Mouse (Mus musculus): ENCODE data around the gene AI597479. TPM values are rescaled to one million over a fixed set of nuclear protein-coding genes. Genes with fewer than 3 reads are reported as not detected.
A peak's percentile ranks its signal among the peaks of the same experiment; 100 is the strongest.

AI597479 gene
- polyA plus RNA-seq (2012; rRNA removed): 5.3 and 6.3 TPM in 2 replicates

DNA sequence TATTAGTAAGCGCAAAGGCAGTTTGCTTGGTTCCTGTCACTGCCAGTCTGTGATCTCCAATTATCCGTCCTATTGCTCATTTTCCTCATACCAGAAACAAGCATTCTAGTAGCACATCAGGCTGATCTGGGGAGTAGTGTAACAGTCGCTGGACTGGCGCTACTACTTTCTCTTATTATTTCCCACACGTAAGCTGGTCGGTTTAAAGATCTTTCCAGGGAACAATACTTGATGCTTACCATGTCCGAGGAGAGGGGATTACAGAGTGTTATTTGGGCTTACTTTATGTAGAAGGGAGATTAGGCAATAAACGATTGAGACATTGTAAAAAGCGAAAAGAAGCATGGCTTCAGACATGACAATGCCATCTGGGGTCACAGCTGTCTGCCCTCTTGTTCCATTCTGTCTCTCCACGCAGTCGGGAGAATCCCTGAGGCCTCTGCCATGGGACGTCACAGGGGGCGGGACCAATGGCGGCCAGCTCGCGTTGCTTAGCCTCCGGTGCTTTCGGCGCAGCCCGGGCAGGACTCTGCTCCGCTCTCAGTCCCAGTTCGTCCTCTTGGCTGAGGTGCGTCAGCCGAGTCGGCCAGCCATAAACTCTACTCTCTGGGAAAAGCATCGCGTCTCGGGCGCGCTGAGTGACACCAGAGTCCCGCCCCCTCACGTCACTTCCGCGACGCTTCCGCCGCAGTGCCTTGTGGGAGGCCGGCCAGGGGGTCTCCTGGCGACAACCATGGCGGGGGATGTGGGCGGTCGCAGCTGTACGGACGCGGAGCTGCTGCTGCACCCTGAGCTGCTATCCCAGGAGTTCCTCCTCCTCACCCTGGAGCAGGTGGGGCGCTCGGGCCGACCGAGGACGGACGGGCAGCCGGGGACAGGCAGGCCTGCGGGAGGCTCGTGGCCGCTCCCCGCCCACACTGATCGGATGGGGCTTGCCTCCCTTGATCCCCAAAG is at the start of gene AI597479, which contains the start of gene Tgfbrap1:
TSS of gene AI597479 (plus strand) at position 680 of the 954 bp plus-strand sequence.
TSS of gene Tgfbrap1 (minus strand) at position 607 of the 954 bp plus-strand sequence.
- 0 out of 2 replicates have a peak, but pooled peaks cover 2% of the 10 kb centered on the region for H3K4me1 ChIP-seq (replicated peaks; ENCODE audit: control insufficient read depth, insufficient read depth, low read length)
- TF ChIP-seq CTCF (IDR thresholded peaks at IDR 0.05; ENCODE audit: borderline replicate concordance, control insufficient read depth, extremely low read depth, insufficient read depth, low read length, poor library complexity) (no peak), POLR2A (IDR thresholded peaks at IDR 0.05; ENCODE audit: control insufficient read depth, extremely low read depth, insufficient read depth, low read length, poor library complexity) (peak; percentile 47; the same call in 1 of the 2 replicates)
- no peaks in the 10 kb centered on the region for H3K36me3 ChIP-seq (ENCODE audit: control insufficient read depth, insufficient read depth, low read length)
- peak within 1 kb of the TSS; percentile 68 for H3K27ac ChIP-seq (ENCODE audit: control insufficient read depth, insufficient read depth, low read length)
- peak; percentile 93 for DNase-seq
- no peaks in the 10 kb centered on the region for H3K27me3 ChIP-seq (ENCODE audit: control insufficient read depth, insufficient read depth, low read length)
- 1% methylated on average over 56 of the region's 57 CpGs for WGBS
- H3K4me3 ChIP-seq (ENCODE audit: control insufficient read depth, insufficient read depth, low read length): peak within 1 kb of the TSS; percentile 92

DNA sequence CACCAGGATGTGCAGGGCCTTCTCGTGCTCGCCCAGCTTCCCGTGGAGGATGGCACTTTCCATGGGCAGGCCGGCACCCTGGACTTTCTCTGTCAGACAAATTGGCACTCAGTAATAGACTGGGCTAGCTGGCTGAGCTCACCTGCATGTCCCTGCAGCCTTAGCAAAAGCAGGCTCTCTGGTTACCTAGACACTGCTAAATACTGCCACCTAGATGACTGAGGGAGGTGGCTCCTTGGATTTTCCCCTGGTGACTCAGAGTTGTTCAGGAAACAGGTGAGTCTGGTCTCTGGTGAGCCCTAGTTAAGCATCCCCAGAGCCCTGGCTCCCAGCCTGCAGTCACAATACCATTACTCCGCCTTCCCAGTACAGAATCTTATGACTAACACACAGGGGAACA is 46.6 kb upstream of the AI597479 start:
- Histone ChIP-seq H3K27me3 (ENCODE audit: control insufficient read depth, insufficient read depth, low read length) (no peaks in the 10 kb centered on the region), H3K4me1 (replicated peaks; ENCODE audit: control insufficient read depth, insufficient read depth, low read length) (no peaks in the 10 kb centered on the region), H3K4me3 (ENCODE audit: control insufficient read depth, insufficient read depth, low read length) (no peak overlapping the region), H3K36me3 (ENCODE audit: control insufficient read depth, insufficient read depth, low read length) (peaks cover 16% of the 10 kb centered on the region; the same call in 1 of the 2 replicates), H3K27ac (ENCODE audit: control insufficient read depth, insufficient read depth, low read length) (no peak overlapping the region)
- TF ChIP-seq CTCF (IDR thresholded peaks at IDR 0.05; ENCODE audit: borderline replicate concordance, control insufficient read depth, extremely low read depth, insufficient read depth, low read length, poor library complexity): no peak
- no peak for TF ChIP-seq POLR2A (IDR thresholded peaks at IDR 0.05; ENCODE audit: control insufficient read depth, extremely low read depth, insufficient read depth, low read length, poor library complexity)
- no peak for DNase-seq
- WGBS: 92% methylated on average over 5 of the region's 5 CpGs

DNA sequence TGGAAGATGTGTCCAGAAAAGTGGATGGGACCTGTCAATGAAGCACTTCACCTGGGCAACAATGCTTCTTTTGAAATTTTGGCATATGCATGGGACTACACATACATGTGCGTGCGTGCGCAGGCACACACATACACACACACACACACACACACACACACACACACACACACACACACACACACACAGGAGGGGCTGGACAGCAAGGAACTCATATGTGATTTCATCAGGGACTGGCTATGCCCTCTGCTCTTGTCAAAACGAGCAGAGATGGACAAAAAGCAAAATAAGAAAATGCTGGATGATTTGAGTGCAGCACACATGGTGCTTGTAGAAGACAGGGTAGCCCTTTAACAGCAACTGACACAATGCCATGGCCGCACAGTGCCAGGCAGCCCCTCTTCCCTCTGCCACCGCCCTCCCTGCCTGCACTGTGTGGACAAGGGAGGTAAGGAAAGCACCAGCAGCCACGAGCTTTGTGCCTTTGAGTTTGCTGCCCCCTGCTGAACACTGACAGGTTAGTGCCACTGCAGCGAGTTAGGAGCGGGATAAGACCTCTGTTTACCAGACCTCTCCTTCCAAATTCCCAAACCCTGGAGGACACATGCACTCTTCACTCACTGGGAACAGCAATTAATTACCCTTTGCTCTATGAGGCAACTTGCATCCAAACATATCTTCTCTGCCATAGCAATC is 32.7 kb upstream of the AI597479 start:
- 77% methylated on average over 9 of the region's 9 CpGs for WGBS
- no peak overlapping the region for H3K27ac ChIP-seq (ENCODE audit: control insufficient read depth, insufficient read depth, low read length)
- H3K36me3 ChIP-seq (ENCODE audit: control insufficient read depth, insufficient read depth, low read length): peaks cover 10% of the 10 kb centered on the region; the same call in 1 of the 2 replicates
- no peak overlapping the region for H3K4me3 ChIP-seq (ENCODE audit: control insufficient read depth, insufficient read depth, low read length)
- no peaks in the 10 kb centered on the region for H3K27me3 ChIP-seq (ENCODE audit: control insufficient read depth, insufficient read depth, low read length)
- no peak for TF ChIP-seq POLR2A (IDR thresholded peaks at IDR 0.05; ENCODE audit: control insufficient read depth, extremely low read depth, insufficient read depth, low read length, poor library complexity)
- TF ChIP-seq CTCF (IDR thresholded peaks at IDR 0.05; ENCODE audit: borderline replicate concordance, control insufficient read depth, extremely low read depth, insufficient read depth, low read length, poor library complexity): peak; percentile 57; the same call in 1 of the 2 replicates
- peak; percentile 42 for DNase-seq
- H3K4me1 ChIP-seq (replicated peaks; ENCODE audit: control insufficient read depth, insufficient read depth, low read length): 0 out of 2 replicates have a peak, but pooled peaks cover 1% of the 10 kb centered on the region

DNA sequence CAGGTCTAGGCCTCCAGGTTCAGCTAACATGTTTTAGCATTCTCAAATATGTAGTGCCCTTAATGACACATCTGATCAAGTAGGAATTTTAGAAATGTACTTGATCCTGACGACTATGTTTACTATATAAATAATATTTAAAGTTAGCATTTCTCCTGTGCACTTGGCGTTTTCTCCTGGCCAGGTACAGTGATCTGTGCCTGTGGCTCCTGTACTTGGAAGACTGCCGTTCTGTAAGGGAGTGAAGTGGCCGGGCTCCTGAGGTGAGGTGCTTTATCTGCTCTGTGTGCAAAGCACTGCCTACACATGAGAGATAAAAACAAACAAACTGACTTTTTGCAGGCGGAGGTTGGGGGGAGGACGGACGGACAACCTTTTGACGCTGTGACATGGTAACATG is 31.9 kb upstream of the AI597479 start:
- no peak overlapping the region for H3K4me3 ChIP-seq (ENCODE audit: control insufficient read depth, insufficient read depth, low read length)
- H3K4me1 ChIP-seq (replicated peaks; ENCODE audit: control insufficient read depth, insufficient read depth, low read length): 0 out of 2 replicates have a peak, but pooled peaks cover 3% of the 10 kb centered on the region
- H3K27ac ChIP-seq (ENCODE audit: control insufficient read depth, insufficient read depth, low read length): no peak overlapping the region
- no peak for DNase-seq
- peaks cover 10% of the 10 kb centered on the region; the same call in 1 of the 2 replicates for H3K36me3 ChIP-seq (ENCODE audit: control insufficient read depth, insufficient read depth, low read length)
- H3K27me3 ChIP-seq (ENCODE audit: control insufficient read depth, insufficient read depth, low read length): no peaks in the 10 kb centered on the region
- WGBS: 96% methylated on average over 8 of the region's 8 CpGs
- TF ChIP-seq CTCF (IDR thresholded peaks at IDR 0.05; ENCODE audit: borderline replicate concordance, control insufficient read depth, extremely low read depth, insufficient read depth, low read length, poor library complexity) (no peak), POLR2A (IDR thresholded peaks at IDR 0.05; ENCODE audit: control insufficient read depth, extremely low read depth, insufficient read depth, low read length, poor library complexity) (no peak)

DNA sequence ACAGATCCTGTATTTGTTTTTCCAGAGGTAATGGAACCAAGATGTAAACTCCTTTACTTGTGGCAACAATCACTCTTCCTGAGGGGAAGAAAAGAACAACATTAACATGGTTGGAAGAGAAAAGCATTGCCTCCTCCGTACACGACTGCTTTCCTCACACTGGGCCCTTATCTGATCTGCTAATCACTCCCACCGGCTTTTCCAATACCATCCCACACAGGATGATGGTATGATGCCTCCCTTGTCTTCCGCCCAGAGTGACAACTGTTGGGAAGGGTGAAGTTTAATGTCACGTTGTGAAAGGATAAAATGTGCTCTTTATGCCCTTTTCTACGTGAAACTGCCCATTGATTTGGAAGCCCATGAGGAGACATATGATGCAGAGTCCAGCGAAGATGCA is 31.0 kb upstream of the AI597479 start:
- H3K36me3 ChIP-seq (ENCODE audit: control insufficient read depth, insufficient read depth, low read length): peaks cover 10% of the 10 kb centered on the region; the same call in 1 of the 2 replicates
- TF ChIP-seq CTCF (IDR thresholded peaks at IDR 0.05; ENCODE audit: borderline replicate concordance, control insufficient read depth, extremely low read depth, insufficient read depth, low read length, poor library complexity): no peak
- no peak for TF ChIP-seq POLR2A (IDR thresholded peaks at IDR 0.05; ENCODE audit: control insufficient read depth, extremely low read depth, insufficient read depth, low read length, poor library complexity)
- 0 out of 2 replicates have a peak, but pooled peaks cover 3% of the 10 kb centered on the region for H3K4me1 ChIP-seq (replicated peaks; ENCODE audit: control insufficient read depth, insufficient read depth, low read length)
- no peaks in the 10 kb centered on the region for H3K27me3 ChIP-seq (ENCODE audit: control insufficient read depth, insufficient read depth, low read length)
- H3K27ac ChIP-seq (ENCODE audit: control insufficient read depth, insufficient read depth, low read length): no peak overlapping the region
- WGBS: 98% methylated on average over 7 of the region's 7 CpGs
- H3K4me3 ChIP-seq (ENCODE audit: control insufficient read depth, insufficient read depth, low read length): no peak overlapping the region
- DNase-seq: no peak

DNA sequence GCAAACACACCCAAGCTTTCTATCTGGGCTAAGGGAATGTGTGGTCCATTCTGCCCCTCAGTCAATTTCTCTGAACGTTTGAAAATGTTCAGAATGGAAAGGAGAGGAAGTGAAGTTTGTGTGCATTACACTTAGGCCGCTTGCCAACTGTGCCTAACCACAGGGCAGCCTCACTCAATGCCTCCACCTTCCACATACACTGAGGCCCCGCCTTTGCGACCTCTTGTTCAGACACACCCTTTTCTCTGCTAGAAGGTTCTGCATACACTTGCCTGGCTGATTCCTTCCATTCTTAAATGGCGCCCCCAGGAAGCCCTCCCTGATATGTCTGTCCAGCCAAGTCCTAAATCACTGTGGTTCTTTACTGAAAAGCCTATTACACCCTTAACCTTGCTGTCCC is 27.8 kb upstream of the AI597479 start:
- 11% methylated on average over 5 of the region's 5 CpGs for WGBS
- Histone ChIP-seq H3K27ac (ENCODE audit: control insufficient read depth, insufficient read depth, low read length) (no peak overlapping the region), H3K4me1 (replicated peaks; ENCODE audit: control insufficient read depth, insufficient read depth, low read length) (0 out of 2 replicates have a peak, but pooled peaks cover 3% of the 10 kb centered on the region), H3K4me3 (ENCODE audit: control insufficient read depth, insufficient read depth, low read length) (no peak overlapping the region), H3K36me3 (ENCODE audit: control insufficient read depth, insufficient read depth, low read length) (peaks cover 10% of the 10 kb centered on the region; the same call in 1 of the 2 replicates), H3K27me3 (ENCODE audit: control insufficient read depth, insufficient read depth, low read length) (no peaks in the 10 kb centered on the region)
- TF ChIP-seq POLR2A (IDR thresholded peaks at IDR 0.05; ENCODE audit: control insufficient read depth, extremely low read depth, insufficient read depth, low read length, poor library complexity) (no peak), CTCF (IDR thresholded peaks at IDR 0.05; ENCODE audit: borderline replicate concordance, control insufficient read depth, extremely low read depth, insufficient read depth, low read length, poor library complexity) (no peak)
- DNase-seq: no peak

Measured in thymus, adult 2 months (tissue).